Mouse (Mus musculus) C2C12 (cell line): ENCODE data around the gene Pign.

Experiments
- CTCF ChIP-seq: IDR thresholded peaks from one replicate; pipeline ENCODE4 v1.5.1; 2011; ENCODE audit not compliant: control insufficient read depth, insufficient read depth, insufficient read length
- FOSL1 ChIP-seq: IDR thresholded peaks from one replicate; pipeline ENCODE4 v1.8.0; 2011; ENCODE audit warnings: mild to moderate bottlenecking, low read length; ENCODE audit not compliant: poor library complexity, insufficient read depth, severe bottlenecking
- MAX ChIP-seq: IDR thresholded peaks from one replicate; pipeline ENCODE4 v1.6.1; 2011; ENCODE audit warnings: mild to moderate bottlenecking, control low read depth
- USF1 ChIP-seq: IDR thresholded peaks from one replicate; pipeline ENCODE4 v1.6.1; 2011; ENCODE audit warnings: low read depth, mild to moderate bottlenecking, control low read depth, moderate library complexity

- TF ChIP-seq FOSL1 (no peak), CTCF (no peak), USF1 (no peak), MAX (no peak)
Observed at GRCm38 (mm10) chr1:105630481-105630880, 33.0 kb downstream of the Pign start.
